Mouse (Mus musculus) 3134 (cell line): ENCODE data around the gene Gcdh.

Experiments used
- DNase-seq: peaks from one replicate; pipeline ENCODE4 v3.0.0-alpha.2; 2011; ENCODE audit warnings: low spot score; ENCODE audit not compliant: insufficient read length; ENCODE audit errors: extremely low read depth

Gcdh gene

GRCm38 (mm10) chr8:84837149-84837911, 56.4 kb downstream of the Gcdh start:
- DNase-seq, result no peak
